Mouse (Mus musculus): ENCODE results near the gene Fgd6.
A peak's percentile ranks its signal among the peaks of the same experiment; 100 is the strongest.

The Fgd6 gene

DNA sequence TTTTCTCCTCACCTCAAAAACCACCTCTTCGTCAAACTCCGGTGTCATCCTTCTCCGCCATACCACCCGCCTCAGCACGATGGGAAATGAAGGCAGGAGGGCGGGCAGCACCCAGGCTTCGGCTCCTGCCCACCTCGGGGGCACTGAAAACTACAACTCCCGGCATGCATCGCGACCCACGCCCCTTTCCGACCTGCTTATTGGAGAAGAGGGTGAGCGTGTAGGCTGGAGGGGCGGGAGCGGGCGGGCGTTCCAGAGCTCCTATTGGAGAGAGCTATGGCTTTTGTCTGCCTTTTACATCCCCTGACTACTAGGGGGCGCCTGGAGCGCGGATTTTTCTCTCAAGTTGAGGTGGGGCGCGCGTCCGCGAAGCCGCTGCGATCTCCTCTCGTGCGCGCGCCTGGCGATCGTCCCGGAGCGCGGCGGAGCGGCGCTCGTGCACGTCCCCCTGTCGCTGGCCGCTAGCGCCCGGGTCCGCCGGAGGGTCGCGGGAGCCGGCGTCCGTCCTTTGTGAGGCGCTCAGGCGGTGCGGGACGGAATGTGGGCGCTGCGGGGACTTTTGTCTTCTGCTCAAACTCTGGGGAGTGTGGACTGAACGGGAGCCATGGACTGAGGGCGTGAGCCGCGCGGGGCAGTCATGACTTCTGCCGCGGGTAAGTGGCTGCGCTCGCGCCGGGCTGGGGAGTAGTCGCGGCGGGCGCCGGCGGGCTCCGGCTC lies at the start of gene Fgd6, which contains the start of gene Vezt:
Gene Fgd6, plus strand, starts transcription at position 344 of the 717 bp plus-strand sequence.
Gene Vezt, minus strand, starts transcription at position 160 of the 717 bp plus-strand sequence.
- peak; percentile 99 for DNase-seq (ENCODE audit: low read depth, low spot score)

DNA sequence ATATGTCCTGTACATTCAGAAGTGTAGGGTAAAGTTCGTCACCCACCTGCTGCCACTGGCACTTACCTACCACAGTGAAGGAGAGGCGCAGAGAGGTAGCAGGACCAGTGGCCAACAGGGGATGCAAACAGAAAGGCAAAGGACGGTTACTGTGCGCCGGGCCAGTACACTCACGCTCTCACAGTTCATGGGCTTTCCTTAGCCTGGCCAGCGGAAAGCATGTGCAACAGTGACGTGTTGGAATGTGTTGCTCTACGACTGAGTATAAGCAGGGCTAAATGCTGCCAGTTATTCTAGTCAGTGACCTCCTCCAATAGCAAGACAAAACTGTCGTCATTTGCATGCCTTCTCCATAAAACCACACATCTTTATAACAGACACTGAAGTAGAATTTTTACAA lies 41.7 kb upstream of the Fgd6 start:
- DNase-seq (ENCODE audit: low read depth, low spot score) = no peak

DNA sequence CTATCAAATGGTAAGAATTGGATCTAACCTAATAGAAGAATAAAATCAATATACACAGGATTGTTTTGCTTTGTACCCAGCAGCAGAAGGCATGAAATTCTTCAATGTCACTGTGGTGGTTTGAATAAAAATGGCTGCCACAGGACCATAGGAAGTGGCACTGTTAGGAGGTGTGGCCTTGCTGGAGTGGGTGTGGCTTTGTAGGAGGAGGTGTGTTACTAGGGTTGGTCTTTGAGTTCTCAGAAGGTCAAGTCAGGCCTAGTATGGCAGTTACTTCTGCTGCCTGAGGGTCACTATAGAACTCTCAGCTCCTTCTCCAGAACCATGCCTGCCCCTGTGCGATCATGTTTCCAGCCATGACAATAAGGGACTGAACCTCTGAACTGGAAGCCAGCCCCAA lies 40.7 kb upstream of the Fgd6 start:
- no peak for DNase-seq (ENCODE audit: low read depth, low spot score)

DNA sequence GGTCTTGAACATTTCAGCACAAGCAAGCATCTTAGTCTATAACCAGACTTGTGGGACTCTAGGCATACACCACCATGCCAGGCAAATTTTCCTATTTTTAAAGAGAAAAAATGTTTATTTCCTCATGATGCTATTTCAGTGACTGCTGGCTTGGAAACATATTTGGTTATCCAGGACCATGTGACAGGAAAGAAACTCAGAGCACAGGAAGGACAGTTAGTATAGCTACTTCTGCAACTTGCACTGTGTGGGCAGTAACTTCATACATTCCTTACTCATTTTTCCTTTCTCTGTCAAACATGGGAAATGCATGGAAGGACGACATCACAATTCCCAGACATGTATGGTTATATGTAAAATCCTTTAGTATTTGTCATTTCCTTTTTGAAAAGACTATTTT lies 36.4 kb upstream of the Fgd6 start:
- DNase-seq (ENCODE audit: low read depth, low spot score) = no peak

DNA sequence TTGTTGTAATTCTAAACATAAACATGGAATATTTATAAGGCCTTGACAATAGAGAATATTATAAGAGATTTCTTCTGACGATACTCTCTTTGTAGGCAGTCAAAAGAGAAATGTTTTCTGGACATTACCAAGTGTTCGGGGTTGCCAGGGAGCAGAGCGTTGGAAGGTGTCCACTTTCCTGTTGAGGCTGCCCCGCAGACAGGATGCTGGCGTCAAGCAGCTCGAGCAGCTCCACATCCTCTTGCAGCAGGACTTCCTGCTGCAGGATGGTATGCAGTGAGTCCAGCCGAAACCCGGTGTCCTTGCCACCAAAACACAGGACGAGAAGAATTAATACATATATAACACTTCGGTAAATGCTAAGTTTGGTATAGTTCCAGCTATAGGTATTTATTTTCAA lies 35.6 kb upstream of the Fgd6 start:
- DNase-seq (ENCODE audit: low read depth, low spot score) = no peak

GRCm38 (mm10) chr10:94008356-94008755 lies 27.4 kb upstream of the Fgd6 start:
- no peak for DNase-seq (ENCODE audit: low read depth, low spot score)

DNA sequence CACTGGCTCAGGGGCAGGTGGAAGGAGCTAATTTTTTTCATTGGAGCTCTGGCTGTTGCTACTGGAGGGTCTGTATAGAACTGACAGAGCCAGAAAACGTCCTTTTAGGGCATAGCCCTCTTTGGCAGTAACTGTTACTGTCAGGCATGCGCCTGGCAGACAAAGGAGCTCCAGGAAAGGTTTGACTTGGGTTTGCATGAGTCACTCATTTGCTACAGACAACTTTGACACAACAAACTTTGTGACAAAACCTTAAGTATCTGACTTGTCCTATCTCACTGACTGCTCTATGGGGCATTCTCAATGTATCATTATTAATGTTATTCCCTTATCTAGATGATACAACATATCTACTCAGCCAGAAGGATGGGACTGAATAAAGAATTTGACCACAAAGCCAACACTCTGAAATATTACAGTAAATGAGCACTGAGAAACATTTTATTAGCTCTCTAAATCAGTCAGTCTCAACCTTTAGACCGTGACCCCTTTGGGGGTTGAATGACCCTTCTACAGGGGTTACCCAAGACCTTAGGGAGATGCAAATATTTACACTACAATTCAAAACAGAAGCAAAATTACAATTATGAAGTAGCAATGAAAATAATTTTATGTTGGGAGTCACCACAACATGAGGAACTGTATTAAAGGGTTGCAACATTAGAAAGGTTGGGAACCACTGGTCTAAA lies 25.7 kb upstream of the Fgd6 start:
- DNase-seq (ENCODE audit: low read depth, low spot score) = no peak

GRCm38 (mm10) chr10:94011024-94011423 lies 24.8 kb upstream of the Fgd6 start:
- no peak for DNase-seq (ENCODE audit: low read depth, low spot score)

DNA sequence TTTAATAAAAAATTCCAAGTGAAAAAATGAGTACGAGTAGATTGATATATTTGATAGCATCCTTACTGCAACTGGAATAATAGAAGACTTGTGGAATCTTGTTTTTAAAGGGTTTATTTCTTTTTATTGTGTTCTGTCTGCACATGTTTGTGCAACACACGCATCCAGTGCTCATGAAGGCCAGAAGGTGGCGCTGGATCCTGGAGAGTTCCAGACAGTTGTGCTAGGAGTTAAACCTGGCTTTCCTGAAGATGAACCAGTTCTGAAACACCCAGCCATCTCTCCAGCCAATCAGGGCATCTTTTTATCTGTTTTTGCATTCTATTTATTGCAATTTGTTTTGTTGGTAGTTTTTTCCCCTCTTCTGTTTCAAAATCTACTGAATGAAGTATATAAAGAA lies 22.6 kb upstream of the Fgd6 start:
- DNase-seq (ENCODE audit: low read depth, low spot score) = no peak

DNA sequence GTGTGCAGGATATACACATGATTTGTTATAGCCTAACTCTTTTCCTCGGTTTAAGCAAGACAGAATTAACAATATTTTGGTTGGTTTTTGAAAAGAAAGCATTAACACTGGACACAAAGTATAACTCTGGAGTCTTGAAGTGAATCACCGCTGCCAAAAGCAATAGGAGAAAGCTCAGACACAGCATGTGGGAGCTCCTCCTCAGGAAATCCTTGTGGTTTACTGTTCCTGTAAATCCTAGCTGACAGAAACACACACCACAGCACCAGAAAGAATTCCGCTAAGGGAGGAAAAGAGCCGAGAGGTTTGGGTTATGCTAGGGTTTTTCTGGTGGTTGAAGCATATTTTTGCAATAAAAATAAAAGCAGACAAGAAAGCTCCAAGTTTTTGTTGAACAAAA lies 21.6 kb upstream of the Fgd6 start:
- DNase-seq (ENCODE audit: low read depth, low spot score) = no peak

DNA sequence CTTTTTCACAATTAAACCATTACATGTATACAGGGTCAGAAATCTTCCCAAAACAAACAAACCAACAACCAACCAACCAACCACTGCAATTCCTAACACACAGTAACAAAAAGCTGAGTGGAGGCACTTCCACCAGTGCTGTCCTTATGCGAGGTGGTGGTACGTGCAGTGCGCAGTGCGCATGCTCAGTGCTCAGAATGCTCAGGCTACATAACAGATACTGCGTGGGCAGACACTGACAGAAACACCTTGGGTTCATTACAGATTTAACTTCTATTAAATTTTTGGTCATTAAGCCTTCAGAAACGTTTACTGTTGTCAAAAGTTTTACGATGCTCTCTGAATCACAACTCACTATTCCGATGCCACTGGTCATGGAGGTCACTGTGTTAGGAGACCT lies 18.3 kb upstream of the Fgd6 start:
- no peak for DNase-seq (ENCODE audit: low read depth, low spot score)

DNA sequence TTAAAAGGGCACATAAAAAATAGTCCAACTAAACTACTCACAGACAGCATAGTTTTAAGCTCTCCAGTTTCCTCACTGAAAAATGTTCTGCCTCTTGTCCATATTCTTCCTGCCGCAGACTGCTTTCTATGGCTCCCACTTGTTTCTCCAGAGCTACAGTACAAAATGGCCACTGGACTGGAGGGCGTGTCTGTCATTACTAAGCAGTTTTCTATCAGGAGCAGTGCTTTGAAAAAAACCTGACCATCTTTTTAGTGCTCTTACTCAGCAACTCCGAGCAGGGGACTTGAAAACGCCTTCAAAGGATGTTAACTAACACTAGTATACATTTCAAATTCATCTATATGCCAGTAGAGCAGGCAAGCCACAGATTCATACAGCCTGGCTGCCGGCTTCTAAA lies 15.2 kb upstream of the Fgd6 start:
- DNase-seq (ENCODE audit: low read depth, low spot score) = no peak

- no peak for DNase-seq (ENCODE audit: low read depth, low spot score)
These were observed 14.7 kb upstream of the Fgd6 start for GRCm38 (mm10) chr10:94021059-94021458.

DNA sequence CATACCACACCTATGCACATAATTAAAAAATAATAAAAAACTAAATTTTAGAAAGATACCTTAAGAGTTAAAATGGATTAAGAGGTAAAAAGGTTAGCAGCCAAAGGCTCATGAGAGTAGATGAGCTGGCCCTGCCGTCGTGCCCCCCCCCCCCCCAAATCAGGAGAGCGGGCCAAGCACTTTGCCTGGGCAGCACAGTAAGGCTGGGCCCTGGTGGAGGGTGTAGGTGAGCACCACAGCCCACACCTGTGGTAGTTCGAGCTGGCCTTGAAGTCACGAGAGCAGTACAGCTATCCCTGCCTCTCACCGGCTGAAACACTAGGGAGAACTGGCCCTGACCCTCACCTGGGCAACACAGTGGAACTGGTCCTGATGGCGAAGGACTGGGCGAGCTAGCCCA lies 10.7 kb upstream of the Fgd6 start:
- no peak for DNase-seq (ENCODE audit: low read depth, low spot score)

DNA sequence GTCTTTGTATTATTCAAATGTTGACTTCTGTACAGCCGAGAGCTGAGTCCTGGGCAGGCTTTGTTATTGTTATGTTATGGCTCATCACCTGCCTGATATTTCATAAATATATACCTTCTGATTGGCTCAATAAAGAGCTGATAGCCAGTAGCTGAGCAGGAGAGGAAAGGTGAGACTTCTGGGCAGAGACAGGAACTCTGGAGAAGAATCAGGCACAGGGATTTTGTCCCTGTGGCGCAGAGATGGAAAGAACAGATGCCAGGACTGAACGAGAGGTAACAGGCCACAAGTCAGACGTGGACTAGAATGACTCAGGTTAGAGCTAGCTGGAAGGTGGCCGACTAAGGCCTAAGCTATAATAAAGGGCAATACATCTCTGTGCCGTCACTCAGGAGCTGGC lies 7.3 kb upstream of the Fgd6 start:
- DNase-seq (ENCODE audit: low read depth, low spot score) = no peak

DNA sequence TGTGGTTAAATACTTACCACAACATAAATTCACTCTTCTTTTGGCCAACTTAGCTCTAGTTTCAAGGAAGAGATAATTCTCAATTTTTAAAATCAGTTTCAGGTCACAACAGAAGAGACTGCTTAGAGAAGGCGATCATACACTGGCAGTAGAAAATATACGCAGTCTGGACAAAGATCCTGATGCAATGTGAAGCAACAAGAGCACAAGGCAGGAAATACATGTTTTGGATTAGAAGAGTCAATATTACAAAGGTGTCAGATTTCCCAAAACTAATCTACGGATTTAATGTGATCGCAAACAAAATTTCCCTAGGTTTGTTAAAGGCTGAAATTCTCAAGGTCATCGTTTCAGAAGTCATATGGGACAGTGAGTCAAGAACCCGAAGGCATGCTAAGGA lies 4.6 kb upstream of the Fgd6 start:
- DNase-seq (ENCODE audit: low read depth, low spot score) = no peak

DNA sequence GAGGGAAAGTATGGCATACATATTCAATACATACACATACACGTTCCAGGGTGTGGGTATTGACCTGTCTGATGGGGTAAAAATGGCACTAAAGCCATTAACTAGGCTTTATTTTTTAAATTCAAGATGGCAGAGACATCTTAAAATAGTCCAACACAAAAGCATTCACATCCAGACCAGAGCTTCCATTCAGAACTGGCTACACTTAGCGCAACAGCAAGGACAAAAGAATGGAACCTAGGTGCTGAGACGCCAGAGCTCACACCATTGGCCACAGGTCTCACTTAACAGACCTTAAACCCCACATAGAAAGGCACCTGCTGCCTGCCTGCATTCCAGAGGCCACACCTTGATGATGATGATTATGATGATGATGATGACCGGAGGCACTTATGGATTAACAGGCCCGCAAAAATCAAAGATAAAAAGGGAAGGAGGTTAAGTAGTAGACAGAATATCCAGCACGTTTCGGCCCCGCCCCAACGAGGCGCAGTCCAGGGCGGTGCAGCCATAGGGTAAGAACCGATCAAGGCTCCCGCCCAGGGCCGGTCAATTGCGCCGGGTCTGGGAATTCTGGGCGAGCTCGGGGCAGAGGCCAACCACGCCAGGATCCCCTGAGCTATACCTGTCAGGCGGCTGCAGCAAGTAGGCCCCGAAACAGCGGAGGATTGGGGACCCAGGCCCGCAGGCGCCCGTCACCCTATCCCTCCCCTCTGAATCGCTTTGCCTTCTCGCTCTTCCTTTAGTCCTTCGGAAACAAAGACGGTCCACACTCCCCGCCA lies 734 bp upstream of the Fgd6 start:
- DNase-seq (ENCODE audit: low read depth, low spot score) = no peak

GRCm38 (mm10) chr10:94036375-94036758 lies 566 bp downstream of the Fgd6 start:
- DNase-seq (ENCODE audit: low read depth, low spot score) = no peak

DNA sequence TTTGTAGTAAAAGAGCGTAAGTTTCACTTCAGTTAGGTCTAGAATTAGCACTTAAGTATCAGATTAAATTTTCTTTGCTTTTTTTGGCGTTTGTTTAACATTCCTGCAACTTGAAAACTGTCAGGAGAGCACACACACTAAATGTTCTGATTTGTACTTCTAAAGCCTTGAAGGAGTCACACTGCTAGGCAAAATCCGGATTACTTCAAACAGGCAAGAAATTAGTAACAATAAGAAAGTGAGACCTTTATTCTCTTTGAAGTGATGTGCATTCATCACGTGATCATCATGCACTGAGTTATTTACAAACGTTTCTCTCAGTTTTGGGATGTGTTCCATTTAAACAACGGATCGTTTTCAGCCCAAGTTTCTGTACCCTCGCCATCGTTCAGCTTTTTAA lies 1.4 kb downstream of the Fgd6 start:
- no peak for DNase-seq (ENCODE audit: low read depth, low spot score)

DNA sequence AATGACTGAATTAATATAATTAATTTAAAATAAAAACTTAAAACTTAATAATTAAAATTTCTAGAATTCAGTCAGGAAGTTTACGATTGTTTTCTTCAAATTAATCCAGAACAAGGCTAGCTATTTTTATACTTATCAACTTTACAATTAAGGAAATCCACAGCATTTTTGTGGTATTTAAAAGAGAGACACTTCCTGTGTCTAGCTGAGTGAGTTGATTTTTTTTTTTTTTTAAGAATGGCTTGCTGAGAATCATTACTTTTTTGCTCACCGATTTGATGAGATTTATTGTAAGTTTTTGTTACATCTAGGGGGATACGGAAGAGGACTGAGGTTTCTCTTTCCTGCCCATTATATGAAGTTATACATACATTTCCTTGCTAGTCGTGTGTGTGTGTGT lies 1.8 kb downstream of the Fgd6 start:
- DNase-seq (ENCODE audit: low read depth, low spot score) = no peak

DNA sequence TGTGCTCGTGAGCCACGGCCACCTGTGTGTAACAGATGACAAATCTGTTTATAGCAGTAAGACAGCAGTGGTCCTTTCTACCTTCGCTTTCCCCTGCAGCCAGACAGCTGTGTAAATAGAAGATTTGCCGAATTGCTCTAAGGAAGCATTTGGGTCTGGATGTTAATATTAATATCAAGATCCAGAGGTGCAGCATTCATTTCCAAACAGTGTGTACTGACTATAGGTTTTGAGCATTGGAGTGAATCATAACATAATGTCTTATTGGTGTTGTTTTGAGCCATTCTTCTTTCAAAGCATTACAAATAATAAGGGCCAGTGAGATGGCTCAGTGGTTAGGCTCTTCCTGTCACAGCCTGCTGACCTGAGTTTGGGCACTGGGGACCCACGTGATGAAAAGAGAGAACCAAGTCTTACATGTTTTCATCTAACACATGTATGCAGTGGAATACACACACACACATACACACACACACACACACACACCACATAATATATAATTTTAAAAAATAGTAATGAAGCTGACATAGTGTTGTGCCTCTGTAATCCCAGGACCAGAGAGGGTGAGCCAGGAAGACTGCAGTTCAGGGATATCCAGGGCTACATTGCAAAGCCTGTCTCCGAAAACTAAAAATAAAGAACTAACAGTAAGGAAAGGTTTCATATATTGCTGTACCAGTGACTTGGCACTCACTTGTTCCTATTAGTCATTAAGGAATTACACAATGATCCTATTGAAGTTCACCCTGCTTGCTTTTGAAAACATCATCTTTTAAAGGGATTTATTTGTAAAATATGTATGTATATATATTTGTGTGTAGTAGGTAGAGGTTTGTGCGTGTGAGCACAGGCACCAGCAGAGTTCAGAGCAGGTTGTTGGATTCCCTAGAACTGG lies 2.8 kb downstream of the Fgd6 start:
- DNase-seq (ENCODE audit: low read depth, low spot score) = no peak

GRCm38 (mm10) chr10:94043908-94044307 lies 8.1 kb downstream of the Fgd6 start:
- no peak for DNase-seq (ENCODE audit: low read depth, low spot score)
